Mouse (Mus musculus) spleen, adult 2 months (tissue): ENCODE measurements around the gene Fry.

Source experiments
- CTCF ChIP-seq: fragments of 200-500 bp; IDR thresholded peaks from 2 replicates; pipeline ENCODE4 v1.5.1; 2011; ENCODE audit warnings: mild to moderate bottlenecking, inconsistent platforms; ENCODE audit not compliant: insufficient read depth, insufficient read length, insufficient replicate concordance; ENCODE audit errors: extremely low read depth
- POLR2A ChIP-seq: fragments of 200-500 bp; IDR thresholded peaks from 2 replicates; pipeline ENCODE4 v1.6.1; 2011; ENCODE audit warnings: low read depth, low read length, inconsistent platforms

- no peak for TF ChIP-seq POLR2A
- no peak for TF ChIP-seq CTCF
Measured at GRCm38 (mm10) chr5:150432960-150433359, 314.5 kb downstream of the Fry start.
